Mouse (Mus musculus): ENCODE measurements around the gene Akap11.
A peak's percentile ranks its signal among the peaks of the same experiment; 100 is the strongest.

The Akap11 gene

DNA sequence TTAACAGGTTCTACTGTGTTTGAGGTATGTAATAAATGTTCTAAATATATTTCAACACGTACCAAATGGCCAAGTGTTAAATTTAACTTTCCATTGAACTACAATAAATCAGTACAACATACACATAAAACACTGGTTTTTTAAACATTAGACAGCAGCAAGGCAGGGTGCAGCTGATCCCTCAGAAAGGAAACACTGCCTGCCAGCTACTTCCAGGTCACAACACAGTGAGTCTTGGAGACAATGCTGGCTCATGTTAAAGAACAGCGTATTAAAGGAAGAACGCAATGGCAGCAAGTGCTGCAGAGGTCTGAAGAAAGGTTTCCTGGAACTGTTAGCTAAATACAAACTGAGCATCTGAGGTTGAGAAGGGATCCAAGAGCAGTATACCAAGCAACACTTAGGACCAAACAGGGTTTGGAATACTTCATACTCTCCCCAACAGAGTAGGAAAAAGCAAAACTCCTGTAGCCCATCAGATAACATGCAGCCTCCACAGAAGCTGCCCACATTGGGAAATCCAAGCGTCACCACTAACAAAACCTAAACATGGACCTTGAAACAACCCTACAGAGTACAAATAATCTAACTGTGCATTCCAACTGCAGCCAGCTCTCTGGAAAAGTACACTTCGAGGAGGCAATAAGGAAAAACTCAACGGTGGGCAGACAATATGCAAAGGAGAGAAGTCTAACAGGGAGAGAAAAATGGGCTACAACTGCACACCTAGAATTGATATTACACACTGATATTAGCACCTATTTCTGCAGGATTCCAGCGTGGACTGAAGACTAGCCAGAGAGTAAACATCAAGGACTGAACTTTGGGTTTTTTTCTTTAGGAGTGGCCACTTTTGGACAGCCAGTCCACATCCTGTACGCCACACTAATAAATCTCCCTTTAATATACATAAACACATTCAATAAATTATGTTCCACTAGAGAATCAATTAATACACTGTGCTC is 7.9 kb downstream of the Akap11 start:
- no peak for DNase-seq (ENCODE audit: inconsistent ontology term)

DNA sequence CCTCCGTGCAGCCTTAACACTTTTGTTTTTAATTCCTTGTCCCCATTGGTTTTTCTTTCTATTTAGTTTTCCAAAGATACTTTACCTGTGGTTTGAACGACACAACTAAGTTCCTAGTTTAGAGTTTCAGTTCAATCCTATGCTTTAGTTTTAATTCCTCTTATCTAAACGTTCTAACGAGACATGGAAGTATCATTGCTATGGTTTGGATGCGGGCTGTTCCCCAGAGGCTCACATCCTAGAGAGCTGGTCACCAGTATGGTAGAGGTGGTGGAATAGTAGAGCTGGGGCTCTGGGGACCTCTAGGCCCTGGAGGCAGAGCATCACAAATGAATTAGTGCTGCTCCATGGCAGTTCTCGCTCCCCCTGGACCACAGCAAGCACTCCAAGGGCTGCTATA is 9.7 kb downstream of the Akap11 start:
- DNase-seq (ENCODE audit: inconsistent ontology term), result no peak

- DNase-seq (ENCODE audit: inconsistent ontology term), result no peak
Measured at GRCm38 (mm10) chr14:78526475-78526874, 10.1 kb downstream of the Akap11 start.

GRCm38 (mm10) chr14:78525611-78526457 is 10.8 kb downstream of the Akap11 start:
- DNase-seq (ENCODE audit: inconsistent ontology term), result no peak

DNA sequence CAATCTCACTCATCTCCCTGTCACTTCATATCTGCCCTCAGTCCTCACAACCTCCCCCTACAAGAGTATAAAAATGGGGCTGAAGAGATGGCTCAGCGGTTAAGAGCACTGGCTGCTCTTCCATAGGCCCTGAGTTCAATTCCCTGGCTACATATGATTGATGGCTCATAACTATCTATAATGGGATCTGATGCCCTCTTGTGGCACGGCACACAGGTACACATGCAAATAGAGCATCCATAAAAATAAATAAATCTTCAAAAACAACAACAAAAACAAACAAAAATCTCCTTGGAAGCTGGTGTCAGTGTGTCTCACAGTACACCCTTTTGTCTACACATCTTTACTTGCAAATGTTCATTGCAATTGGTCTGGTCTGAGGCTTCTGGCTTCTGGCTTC is 11.5 kb downstream of the Akap11 start:
- DNase-seq (ENCODE audit: inconsistent ontology term), result no peak

- DNase-seq (ENCODE audit: inconsistent ontology term), result no peak
Measured at GRCm38 (mm10) chr14:78510713-78511112, 25.9 kb downstream of the Akap11 start.

DNA sequence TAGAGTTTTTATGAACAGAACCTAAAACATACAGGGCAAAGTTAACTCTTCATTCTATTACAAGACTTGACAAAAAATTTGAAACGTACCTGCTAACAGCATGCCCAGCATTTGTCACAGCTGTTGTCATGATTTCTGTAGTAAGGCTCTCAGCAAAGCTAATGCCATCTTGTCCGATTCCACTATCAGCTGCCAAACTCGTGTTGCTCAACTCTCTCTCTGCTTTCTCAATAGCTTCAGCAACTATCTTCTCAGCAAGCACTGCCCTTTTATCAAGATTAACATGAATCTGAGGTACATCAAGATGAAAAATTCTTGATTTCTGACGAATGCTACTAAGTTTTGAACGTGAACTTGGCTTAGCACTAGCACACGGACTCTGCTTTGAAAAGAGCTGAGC is 26.8 kb downstream of the Akap11 start:
- DNase-seq (ENCODE audit: inconsistent ontology term), result no peak

GRCm38 (mm10) chr14:78500578-78500977 is 36.0 kb downstream of the Akap11 start:
- no peak for DNase-seq (ENCODE audit: inconsistent ontology term)

DNA sequence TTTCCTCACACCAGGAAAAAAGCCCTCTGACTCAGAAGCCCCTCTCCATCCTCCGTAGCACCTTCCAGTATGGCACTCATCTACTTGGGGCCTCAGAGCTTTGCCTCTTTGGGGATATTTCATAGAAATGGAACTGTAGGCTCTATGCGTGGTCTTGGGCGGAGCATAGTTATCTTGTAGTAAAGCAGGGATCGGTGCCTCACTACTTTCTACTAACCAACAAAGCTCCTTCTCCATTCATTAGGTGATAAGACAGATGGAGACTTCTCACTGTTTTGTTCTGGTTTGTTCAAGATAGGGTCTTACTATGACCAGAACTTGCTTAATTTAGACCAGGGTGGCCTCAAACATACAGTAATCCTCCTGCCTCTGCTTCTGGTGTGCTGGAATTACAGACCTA is 39.9 kb downstream of the Akap11 start:
- no peak for DNase-seq (ENCODE audit: inconsistent ontology term)

DNA sequence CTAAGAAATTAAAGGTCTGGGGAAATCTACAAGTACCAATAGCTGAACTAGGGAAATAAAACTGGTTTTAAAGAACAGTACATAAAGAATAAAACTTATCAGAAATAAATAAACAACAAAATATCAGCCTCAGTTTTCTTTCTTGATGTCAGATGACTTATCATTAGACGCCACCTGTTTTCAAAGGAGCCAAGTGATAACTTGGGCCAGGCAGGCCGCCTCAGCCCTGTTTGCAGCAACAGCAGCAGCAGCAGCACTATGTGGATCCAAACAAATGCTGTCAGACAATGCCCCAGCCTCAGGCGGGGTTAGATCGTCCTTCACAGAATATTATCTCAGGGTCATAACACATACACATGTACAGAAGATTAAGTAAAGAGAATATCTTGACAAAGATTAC is 41.4 kb downstream of the Akap11 start:
- DNase-seq (ENCODE audit: inconsistent ontology term), result no peak

DNA sequence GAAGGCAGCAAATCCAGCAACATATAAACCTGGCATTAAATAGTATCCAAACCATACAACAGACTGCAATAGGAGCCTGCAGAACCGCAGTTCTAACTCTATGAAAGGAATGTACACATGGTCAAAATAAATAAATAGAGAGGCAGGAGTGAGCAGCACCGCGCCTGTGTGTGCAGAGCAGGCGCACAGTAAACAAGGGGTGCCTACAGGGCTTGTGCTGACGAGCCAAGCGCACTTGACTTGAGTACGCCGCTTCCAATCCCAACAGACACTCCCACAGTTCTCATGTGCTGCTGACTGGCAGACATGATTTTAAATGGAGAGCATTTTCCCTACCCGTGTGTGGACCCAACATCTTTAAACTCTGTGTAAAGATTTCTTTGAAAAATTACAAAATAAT is 44.0 kb downstream of the Akap11 start:
- no peak for DNase-seq (ENCODE audit: inconsistent ontology term)

DNA sequence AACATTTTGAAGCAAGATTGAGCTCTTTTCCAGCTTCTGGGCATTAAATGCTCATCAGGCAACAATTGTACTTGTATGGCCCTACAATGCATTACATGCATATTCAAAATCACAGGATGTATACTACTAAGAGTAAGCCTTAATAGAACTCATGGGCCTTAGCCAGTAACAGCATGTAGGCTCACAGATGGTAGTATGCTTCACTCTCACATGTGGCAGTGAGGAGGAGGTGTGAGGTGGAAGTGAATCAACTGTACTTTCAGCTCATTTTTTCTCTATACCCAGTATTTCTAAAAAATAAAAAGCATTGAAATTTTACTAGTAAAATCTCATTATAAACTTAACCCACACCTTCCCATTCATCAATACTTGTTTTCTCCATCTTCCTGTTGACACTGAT is 45.2 kb downstream of the Akap11 start:
- DNase-seq (ENCODE audit: inconsistent ontology term), result no peak

DNA sequence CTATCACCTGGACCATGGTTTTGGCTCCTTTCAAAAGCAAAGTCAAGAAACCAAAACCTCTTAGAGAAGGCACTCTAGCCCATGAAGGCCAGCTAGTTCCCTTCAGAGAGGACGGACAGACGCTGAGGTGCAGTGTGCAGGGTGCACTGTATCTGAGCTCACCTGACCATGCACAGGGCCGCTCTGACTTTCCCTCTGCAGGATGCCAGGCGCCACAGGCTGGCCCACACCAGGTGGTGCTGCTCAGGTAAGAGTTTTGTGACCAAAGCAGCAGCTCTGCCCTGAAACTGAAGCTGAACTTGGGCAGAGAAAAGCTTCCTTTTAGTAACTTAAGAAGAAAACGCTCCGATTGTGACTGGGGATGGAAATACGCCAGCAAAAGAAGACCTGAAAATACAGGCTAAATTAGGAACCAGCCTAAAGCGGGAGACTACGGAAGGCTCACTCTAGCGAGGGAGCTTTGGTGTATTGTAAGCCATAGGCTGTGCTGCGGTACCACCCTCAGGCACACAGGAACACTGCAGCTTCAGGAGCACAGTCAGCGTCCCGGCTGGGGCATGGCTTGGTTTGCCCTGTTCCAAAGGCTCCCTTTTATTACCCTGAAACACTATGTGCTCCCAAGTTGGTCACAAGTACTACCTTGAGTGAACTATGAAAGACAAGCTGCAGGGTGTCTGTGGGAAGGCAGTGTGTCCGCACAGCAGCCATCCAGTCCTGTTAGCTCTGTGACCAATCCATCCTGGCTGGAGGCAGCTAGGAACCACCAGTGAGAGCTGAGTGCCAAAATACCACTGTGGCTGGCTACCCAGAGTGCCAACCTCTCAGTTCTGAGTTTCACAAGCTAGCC is 54.0 kb downstream of the Akap11 start:
- DNase-seq (ENCODE audit: inconsistent ontology term), result peak; percentile 65

GRCm38 (mm10) chr14:78474058-78474457 is 62.5 kb downstream of the Akap11 start:
- DNase-seq (ENCODE audit: inconsistent ontology term), result no peak

GRCm38 (mm10) chr14:78470714-78471113 is 65.9 kb downstream of the Akap11 start:
- no peak for DNase-seq (ENCODE audit: inconsistent ontology term)

GRCm38 (mm10) chr14:78468991-78469390 is 67.6 kb downstream of the Akap11 start:
- no peak for DNase-seq (ENCODE audit: inconsistent ontology term)

- no peak for DNase-seq (ENCODE audit: inconsistent ontology term)
Measured at GRCm38 (mm10) chr14:78467994-78468393, 68.6 kb downstream of the Akap11 start.

DNA sequence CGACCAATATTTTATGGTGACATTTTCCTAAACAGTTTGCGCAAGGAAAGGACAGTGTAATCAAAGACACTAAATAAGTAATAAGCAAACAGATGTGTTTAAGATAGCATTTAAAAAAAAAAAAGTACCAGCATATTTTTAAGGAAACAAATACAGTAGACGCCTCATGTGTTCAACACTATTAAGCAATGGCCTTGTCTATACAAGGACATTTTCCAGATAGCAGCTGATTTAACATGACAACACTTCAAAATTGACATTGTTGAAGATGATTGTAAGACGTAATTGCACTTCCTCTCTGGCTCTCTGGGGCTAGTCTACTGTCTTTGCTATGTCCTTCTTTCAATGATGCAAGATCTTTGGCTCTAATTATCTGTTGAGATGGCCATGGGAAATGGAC is 72.3 kb downstream of the Akap11 start:
- DNase-seq (ENCODE audit: inconsistent ontology term), result no peak

GRCm38 (mm10) chr14:78459121-78459520 is 77.5 kb downstream of the Akap11 start:
- DNase-seq (ENCODE audit: inconsistent ontology term), result no peak

GRCm38 (mm10) chr14:78458705-78459104 is 77.9 kb downstream of the Akap11 start:
- no peak for DNase-seq (ENCODE audit: inconsistent ontology term)

- DNase-seq (ENCODE audit: inconsistent ontology term), result no peak
Measured at GRCm38 (mm10) chr14:78454970-78455369, 81.6 kb downstream of the Akap11 start.

Data from Muller cell, postnatal 12 days (primary cell).